Mouse (Mus musculus) hindbrain, embryonic 10.5 days (tissue): Measurements from ENCODE around the gene Grin1. TPM values are rescaled to one million over a fixed set of nuclear protein-coding genes. Genes with fewer than 3 reads are reported as not detected.
A peak's percentile ranks its signal among the peaks of the same experiment; 100 is the strongest.

ENCODE experiments used
- DNase-seq: peaks from one replicate; pipeline ENCODE4 v3.0.0-alpha.2; 2017; ENCODE audit warnings: low spot score
- H3K27ac ChIP-seq: fragments of 300-500 bp; sonication (generic); 2 replicates; pipeline ENCODE4 v1.5.1; 2016; ENCODE audit warnings: mild to moderate bottlenecking, moderate library complexity
- H3K27me3 ChIP-seq: fragments of 300-500 bp; sonication (generic); 2 replicates; pipeline ENCODE4 v1.6.1; 2016; ENCODE audit warnings: mild to moderate bottlenecking; ENCODE audit not compliant: poor library complexity, insufficient read depth, severe bottlenecking
- H3K36me3 ChIP-seq: fragments of 300-500 bp; sonication (generic); 2 replicates; pipeline ENCODE4 v1.6.1; 2016; ENCODE audit warnings: mild to moderate bottlenecking, moderate library complexity
- H3K4me1 ChIP-seq: fragments of 300-500 bp; sonication (generic); replicated peaks from 2 replicates; pipeline ENCODE4 v1.6.1; 2016; ENCODE audit warnings: mild to moderate bottlenecking
- H3K4me3 ChIP-seq: fragments of 300-500 bp; sonication (generic); 2 replicates; pipeline ENCODE4 v1.5.1; 2016; ENCODE audit warnings: mild to moderate bottlenecking, moderate library complexity
- H3K9me3 ChIP-seq: fragments of 300-500 bp; sonication (generic); 2 replicates; pipeline ENCODE4 v1.6.1; 2016; ENCODE audit warnings: mild to moderate bottlenecking, moderate library complexity
- WGBS: fragments of 180-500 bp; shearing (Covaris S2); methylation state at CpG from one replicate; pipeline ENCODE4 v1.1.7; 2016; 5-methylcytosine and 5-hydroxymethylcytosine counted together
- polyA plus RNA-seq: library from polyadenylated mRNA; unstranded; fragments of >200 nt; fragmentation: Nextera tagmentation; extraction: Ambion mirVana; gene quantifications from 2 replicates; pipeline ENCODE4 v1.2.1, GENCODE M21; 2016

Gene Grin1
- polyA plus RNA-seq, 1 experiment from 2014 or later, result 4.5 TPM

DNA sequence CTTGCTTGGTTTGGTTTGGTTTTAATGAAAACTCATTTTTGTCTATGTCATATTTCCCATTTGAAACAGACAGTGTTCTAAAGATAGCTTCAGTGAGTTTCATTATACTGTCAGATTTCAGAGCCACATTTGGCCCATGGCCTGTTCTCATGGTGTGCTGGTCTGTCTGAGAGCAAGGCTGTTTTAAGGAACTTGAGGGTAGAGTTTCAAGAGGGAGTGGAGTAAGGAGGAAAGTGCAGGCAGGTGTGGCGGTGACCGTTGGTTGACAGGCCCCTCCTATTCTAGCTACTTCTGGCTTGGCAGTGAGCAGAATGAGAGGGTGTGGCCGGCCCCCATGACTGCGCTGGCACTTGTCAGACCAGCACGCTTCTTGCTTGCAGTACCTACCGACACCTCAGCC, 19.3 kb upstream of the Grin1 start:
- H3K4me3 ChIP-seq, result no peak overlapping the region
- 95% methylated on average over 6 of the region's 6 CpGs for WGBS
- H3K4me1 ChIP-seq, result peaks cover 17% of the 10 kb centered on the region
- no peaks in the 10 kb centered on the region for H3K27me3 ChIP-seq
- no peaks in the 10 kb centered on the region for H3K9me3 ChIP-seq
- no peak overlapping the region for H3K27ac ChIP-seq
- H3K36me3 ChIP-seq, result peaks cover 93% of the 10 kb centered on the region
- DNase-seq, result no peak

- Histone ChIP-seq H3K9me3 (no peaks in the 10 kb centered on the region), H3K36me3 (peaks cover 51% of the 10 kb centered on the region), H3K4me3 (peak overlapping the region; percentile 85), H3K27ac (no peak overlapping the region), H3K27me3 (no peaks in the 10 kb centered on the region), H3K4me1 (peaks cover 29% of the 10 kb centered on the region)
- no peak for DNase-seq
- 74% methylated on average over 2 of the region's 2 CpGs for WGBS
Observed at GRCm38 (mm10) chr2:25333569-25333968, 14.6 kb upstream of the Grin1 start.

DNA sequence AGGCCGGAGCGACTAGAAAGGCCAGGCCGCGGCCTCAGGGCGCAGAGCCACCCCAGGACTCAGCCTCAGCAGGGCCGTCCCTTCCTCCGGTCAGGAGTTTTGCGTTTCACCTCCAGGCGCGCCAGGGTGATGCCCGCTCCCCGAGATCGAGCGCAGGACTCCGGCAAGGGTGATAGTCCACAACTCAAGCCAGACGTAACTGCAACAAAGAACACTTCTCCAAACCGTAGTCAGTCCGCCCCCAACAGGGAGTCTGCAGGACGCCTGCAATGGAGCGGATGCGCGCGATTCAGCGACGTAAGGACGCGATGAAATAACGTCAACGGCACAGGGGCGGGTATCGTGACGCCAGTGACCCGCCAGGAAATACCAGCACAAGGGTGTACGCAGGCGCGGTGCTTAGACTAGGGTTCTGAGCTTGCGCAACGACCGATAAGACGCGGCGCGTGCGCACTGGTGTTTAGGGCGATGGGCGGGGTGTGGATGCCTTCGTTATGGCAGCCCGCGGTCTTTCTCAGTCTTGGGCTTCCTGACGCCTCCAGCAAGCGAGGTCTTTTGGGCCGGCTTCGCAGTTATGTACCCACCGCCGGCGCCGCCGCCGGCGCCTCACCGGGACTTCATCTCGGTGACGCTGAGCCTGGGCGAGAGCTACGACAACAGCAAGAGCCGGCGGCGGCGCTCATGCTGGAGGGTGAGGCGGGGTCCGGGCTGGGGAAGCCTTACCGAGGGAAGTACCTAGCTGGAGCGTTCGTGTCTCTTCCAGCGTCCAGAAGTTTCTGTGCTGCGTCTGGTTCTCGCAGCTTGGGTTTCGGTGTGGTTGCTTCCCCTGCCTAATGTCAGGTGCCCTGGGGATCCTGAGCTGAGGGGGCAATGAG, 13.5 kb upstream of the Grin1 start, which contains the start of gene Man1b1:
Gene Man1b1, plus strand, starts transcription at position 53 of the 875 bp plus-strand sequence.
- Histone ChIP-seq H3K4me3 (peak within 1 kb of the TSS; percentile 85), H3K9me3 (no peaks in the 10 kb centered on the region), H3K36me3 (peaks cover 41% of the 10 kb centered on the region), H3K27me3 (no peaks in the 10 kb centered on the region), H3K4me1 (peaks cover 29% of the 10 kb centered on the region), H3K27ac (peak within 1 kb of the TSS; percentile 95)
- under 1% methylated on average over 78 of the region's 78 CpGs for WGBS
- peak; percentile 99 for DNase-seq

DNA sequence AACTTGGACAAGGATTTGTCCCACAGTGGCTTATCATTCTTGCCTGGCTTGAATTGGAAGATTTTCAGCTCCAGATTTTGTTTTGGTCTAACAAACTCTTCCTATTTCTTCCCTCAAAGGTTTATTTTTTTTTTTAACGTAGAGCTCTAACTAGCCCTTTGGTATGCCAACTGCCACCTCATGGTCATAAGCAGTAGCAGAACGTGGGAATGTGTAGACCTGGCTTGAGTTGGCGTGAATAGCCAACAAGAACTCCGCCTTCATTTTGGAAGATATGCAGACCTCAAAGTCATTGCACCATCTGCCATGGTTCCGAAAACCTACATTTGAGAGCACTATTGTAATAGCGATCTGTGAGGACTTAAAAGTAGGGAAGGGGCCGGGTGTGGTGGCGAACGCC, 12.5 kb upstream of the Grin1 start:
- Histone ChIP-seq H3K27ac (peak overlapping the region; percentile 95; the same call in 1 of the 2 replicates), H3K36me3 (peaks cover 30% of the 10 kb centered on the region)
- 64% methylated on average over 9 of the region's 9 CpGs for WGBS

DNA sequence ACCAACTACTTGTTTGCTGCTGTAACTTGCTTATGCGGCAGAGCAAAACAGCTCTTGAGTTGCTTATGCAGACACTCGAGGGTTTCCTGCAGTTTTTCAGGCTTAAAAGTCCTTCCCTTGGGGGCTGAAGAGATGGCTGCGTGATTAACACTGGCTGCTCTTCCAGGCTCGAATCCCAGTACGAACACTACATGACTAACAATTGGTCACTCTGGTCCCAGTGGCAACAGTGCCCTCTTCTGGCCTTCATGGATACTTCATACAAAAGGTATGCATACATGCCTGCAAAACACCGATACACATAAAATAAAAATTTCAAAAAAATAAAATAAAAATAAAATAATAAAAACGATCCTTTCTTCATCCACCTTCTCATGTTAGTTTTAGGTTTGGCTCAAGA, 9.5 kb upstream of the Grin1 start:
- H3K27me3 ChIP-seq, result no peaks in the 10 kb centered on the region
- H3K27ac ChIP-seq, result no peak overlapping the region
- no peaks in the 10 kb centered on the region for H3K36me3 ChIP-seq
- peaks cover 14% of the 10 kb centered on the region for H3K4me1 ChIP-seq
- peak; percentile 20 for DNase-seq
- H3K9me3 ChIP-seq, result no peaks in the 10 kb centered on the region
- H3K4me3 ChIP-seq, result no peak overlapping the region
- 40% methylated on average over 7 of the region's 7 CpGs for WGBS

More for the DNA sequence above, 12.5 kb upstream of the Grin1 start:
- H3K4me1 ChIP-seq, result peaks cover 29% of the 10 kb centered on the region
- no peak for DNase-seq
- no peaks in the 10 kb centered on the region for H3K27me3 ChIP-seq
- H3K9me3 ChIP-seq, result no peaks in the 10 kb centered on the region
- peak overlapping the region; percentile 85 for H3K4me3 ChIP-seq

DNA sequence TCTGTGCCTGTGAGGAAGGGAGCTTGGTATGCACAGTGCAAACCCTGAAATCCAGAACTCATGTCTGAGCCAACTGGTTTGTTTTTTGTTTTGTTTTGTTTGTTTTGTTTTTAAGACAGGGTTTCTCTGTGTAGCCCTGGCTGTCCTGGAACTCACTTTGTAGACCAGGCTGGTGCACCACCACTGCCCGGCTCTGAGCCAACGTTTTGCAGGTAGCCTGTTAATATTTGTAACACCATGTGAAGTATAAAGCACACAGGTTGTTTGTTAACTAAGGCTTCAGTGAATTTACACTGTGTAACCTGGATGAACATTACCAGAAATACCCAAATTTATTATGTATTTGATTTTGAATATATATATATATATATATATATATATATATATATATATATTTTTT, 7.0 kb upstream of the Grin1 start:
- WGBS, result 80% methylated on average over 2 of the region's 2 CpGs
- Histone ChIP-seq H3K9me3 (no peaks in the 10 kb centered on the region), H3K36me3 (no peaks in the 10 kb centered on the region), H3K27me3 (peaks cover 9% of the 10 kb centered on the region), H3K27ac (no peak overlapping the region), H3K4me1 (peaks cover under 1% of the 10 kb centered on the region), H3K4me3 (no peak overlapping the region)
- DNase-seq, result no peak

DNA sequence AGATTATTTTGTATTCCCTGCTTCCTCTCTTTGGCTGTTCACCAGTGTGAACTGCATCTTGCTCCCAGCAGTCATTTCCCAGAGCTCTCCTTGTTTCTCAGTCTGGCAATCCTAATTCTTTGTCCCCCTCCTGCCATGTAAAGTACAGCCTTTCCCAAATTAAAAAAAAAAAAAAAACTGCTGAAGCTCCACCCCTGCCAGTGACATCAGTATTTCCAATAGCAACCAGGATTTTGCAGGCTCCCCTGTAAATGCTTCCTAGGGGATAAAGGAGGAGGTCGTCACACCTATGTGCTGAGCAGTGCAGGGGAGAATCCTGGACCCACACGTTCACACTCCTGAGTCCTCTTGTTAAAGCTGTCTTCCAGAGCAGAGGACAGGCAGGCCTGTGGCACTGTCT, 1.1 kb upstream of the Grin1 start:
- no peak overlapping the region for H3K4me3 ChIP-seq
- peaks cover 69% of the 10 kb centered on the region for H3K27me3 ChIP-seq
- H3K9me3 ChIP-seq, result no peaks in the 10 kb centered on the region
- peaks cover 8% of the 10 kb centered on the region for H3K4me1 ChIP-seq
- H3K27ac ChIP-seq, result no peak overlapping the region
- H3K36me3 ChIP-seq, result no peaks in the 10 kb centered on the region
- no peak for DNase-seq
- WGBS, result 49% methylated on average over 2 of the region's 2 CpGs

DNA sequence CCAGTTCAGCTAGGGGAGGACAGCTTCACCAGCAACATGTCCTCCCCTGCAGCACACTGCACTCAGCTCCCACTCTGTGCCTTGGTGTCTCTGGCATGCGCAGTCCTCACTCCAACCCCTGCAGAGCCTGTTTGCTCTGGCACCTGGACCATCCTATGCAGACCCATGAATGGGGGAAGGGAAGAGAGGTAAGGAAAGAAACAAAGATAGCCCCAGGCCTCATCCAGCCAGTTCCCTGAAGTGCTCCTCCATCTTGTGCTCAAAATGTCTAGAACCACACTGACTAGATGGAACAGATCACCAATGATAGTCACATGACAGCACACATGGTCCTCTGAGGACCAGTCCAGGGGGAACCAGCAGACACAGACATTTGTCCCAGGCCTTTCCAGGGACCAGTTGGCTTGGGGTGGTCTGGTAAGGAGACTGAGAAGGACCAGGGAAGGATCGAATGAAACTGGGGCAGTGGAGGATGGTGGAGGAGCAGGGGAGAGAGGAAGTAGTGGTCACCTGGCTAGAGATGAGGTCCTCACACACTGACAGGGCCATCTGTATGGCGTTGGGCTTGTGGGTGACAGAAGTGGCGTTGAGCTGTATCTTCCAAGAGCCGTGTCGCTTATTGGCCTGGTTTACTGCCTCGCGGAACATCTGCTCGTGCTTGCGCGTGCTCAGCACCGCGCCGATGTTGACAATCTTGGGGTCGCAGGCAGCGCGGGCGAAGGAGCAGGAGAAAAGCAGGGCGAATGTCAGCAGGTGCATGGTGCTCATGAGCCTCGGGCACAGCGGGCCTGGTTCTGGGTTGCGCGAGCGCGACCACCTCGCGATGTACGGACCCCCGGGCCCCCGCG, 644 bp downstream of the Grin1 start:
- H3K27me3 ChIP-seq, result peaks cover 86% of the 10 kb centered on the region
- no peak overlapping the region for H3K27ac ChIP-seq
- H3K9me3 ChIP-seq, result no peaks in the 10 kb centered on the region
- no peaks in the 10 kb centered on the region for H3K36me3 ChIP-seq
- peak overlapping the region; percentile 50 for H3K4me3 ChIP-seq
- no peak for DNase-seq
- WGBS, result 9% methylated on average over 31 of the region's 31 CpGs
- peaks cover 8% of the 10 kb centered on the region for H3K4me1 ChIP-seq

DNA sequence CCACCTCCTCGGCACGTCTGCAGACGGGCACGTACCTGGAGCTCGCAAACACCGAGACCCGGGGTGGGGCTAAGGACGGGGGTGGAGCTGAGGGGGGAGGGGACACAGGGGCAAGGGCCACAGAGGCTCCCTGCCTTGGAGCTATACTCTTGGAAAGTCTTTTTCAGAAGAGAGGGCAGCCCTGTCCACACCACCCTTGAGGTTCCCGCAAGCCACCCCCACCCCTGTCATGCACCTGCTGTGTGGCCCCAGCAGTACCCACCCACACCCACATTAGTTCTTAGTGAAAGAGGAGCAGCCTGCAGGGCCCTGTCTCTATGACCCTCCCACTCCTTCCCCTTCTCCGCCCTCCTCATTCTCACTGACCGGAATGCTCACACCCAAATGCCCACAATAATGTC, 7.5 kb downstream of the Grin1 start:
- peaks cover 99% of the 10 kb centered on the region for H3K27me3 ChIP-seq
- no peaks in the 10 kb centered on the region for H3K9me3 ChIP-seq
- peaks cover 3% of the 10 kb centered on the region; the same call in 1 of the 2 replicates for H3K4me1 ChIP-seq
- WGBS, result 7% methylated on average over 11 of the region's 11 CpGs
- DNase-seq, result no peak
- no peak overlapping the region for H3K27ac ChIP-seq
- H3K36me3 ChIP-seq, result no peaks in the 10 kb centered on the region
- H3K4me3 ChIP-seq, result no peak overlapping the region

DNA sequence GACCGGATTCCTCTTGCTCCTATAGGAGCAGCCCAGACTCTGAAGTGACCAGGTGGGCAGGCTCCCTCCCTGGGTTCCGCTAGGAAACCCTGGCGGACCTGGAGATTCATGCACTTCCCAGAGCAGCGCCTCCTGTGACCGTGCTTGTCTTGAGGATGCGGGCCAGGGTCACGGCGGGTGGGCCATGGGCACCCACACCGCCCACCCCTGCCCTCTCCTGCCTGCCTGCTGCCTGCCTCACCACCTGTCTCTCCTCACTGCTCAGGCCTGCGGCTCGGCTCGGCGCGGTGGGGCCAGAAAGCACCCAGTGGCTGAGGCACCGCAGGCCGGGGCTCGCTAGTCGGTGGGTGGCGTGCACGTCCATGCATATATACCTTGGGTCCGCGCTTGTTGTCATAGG, 8.0 kb downstream of the Grin1 start:
- DNase-seq, result no peak
- 2% methylated on average over 22 of the region's 22 CpGs for WGBS
- H3K27me3 ChIP-seq, result peaks cover 99% of the 10 kb centered on the region
- H3K9me3 ChIP-seq, result no peaks in the 10 kb centered on the region
- H3K4me3 ChIP-seq, result no peak overlapping the region
- H3K27ac ChIP-seq, result no peak overlapping the region
- H3K4me1 ChIP-seq, result peaks cover 3% of the 10 kb centered on the region; the same call in 1 of the 2 replicates
- no peaks in the 10 kb centered on the region for H3K36me3 ChIP-seq

- no peak for DNase-seq
- Histone ChIP-seq H3K36me3 (no peaks in the 10 kb centered on the region), H3K4me1 (peaks cover 8% of the 10 kb centered on the region), H3K27me3 (peaks cover 99% of the 10 kb centered on the region), H3K9me3 (no peaks in the 10 kb centered on the region), H3K4me3 (no peak overlapping the region), H3K27ac (no peak overlapping the region)
- WGBS, result 54% methylated on average over 10 of the region's 10 CpGs
Observed at GRCm38 (mm10) chr2:25310180-25310579, 8.8 kb downstream of the Grin1 start.

GRCm38 (mm10) chr2:25305587-25306359, 13.2 kb downstream of the Grin1 start:
- H3K36me3 ChIP-seq, result no peaks in the 10 kb centered on the region
- no peak for DNase-seq
- H3K27ac ChIP-seq, result peak overlapping the region; percentile 64; the same call in 1 of the 2 replicates
- H3K4me3 ChIP-seq, result peak overlapping the region; percentile 58
- peaks cover 17% of the 10 kb centered on the region for H3K4me1 ChIP-seq
- 51% methylated on average over 14 of the region's 14 CpGs for WGBS
- no peaks in the 10 kb centered on the region for H3K9me3 ChIP-seq
- H3K27me3 ChIP-seq, result peaks cover 90% of the 10 kb centered on the region
